Mouse (Mus musculus): Measurements from ENCODE around the gene Rab11fip3. TPM values are rescaled to one million over a fixed set of nuclear protein-coding genes. Genes with fewer than 3 reads are reported as not detected.
A peak's percentile ranks its signal among the peaks of the same experiment; 100 is the strongest.

The Rab11fip3 gene
- polyA plus RNA-seq, 1 experiment, result 5.7 TPM

DNA sequence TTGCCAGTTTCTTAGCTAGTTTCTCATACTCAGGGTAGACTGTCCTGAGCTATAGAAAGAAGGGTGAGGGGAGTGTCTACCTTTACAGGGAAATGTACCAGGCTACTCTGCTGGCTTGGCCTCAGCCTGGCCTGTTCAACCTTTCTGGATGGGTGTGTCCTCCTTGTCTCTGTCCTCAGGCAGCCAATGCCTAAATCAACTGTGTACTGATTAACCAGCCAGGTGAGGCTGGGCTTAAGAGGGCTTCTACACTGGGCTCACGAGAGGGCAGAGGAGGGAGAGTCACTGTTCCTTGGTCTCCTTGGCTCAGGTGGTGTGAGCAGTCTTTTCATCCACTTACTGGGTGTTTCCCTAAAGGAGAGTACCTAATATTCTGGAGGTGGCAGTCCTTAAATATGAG lies 101.2 kb downstream of the Rab11fip3 start:
- H3K27ac ChIP-seq (replicated peaks; ENCODE audit: low read depth, low read length), result no peak overlapping the region
- H3K4me3 ChIP-seq (ENCODE audit: insufficient read depth, low read depth, low read length), result no peak overlapping the region

DNA sequence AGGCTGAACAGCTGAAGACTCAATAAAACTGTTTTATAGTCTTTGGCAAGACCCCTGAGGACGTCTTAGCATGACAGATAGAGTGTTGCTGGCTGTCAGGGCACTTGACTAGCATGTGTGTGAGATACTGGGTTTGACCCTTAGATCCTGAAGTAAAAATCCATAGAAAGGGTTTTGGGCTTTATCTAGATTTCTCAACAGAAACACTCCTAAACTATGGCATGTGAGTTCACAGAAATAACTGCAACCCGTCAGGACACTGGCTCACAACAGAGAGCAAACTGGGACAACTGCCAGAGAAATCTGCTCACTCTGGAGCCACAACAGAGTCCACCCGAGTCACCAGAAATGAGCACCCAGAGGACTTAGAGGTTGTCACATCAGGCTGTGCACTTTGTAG lies 101.7 kb downstream of the Rab11fip3 start:
- no peak overlapping the region for H3K27ac ChIP-seq (replicated peaks; ENCODE audit: low read depth, low read length)
- no peak overlapping the region for H3K4me3 ChIP-seq (ENCODE audit: insufficient read depth, low read depth, low read length)
- H3K4me1 ChIP-seq (ENCODE audit: control insufficient read depth, insufficient read depth, insufficient read length, low read length), result no peaks in the 10 kb centered on the region; the same call in 1 of the 2 replicates

More for the DNA sequence above, 101.2 kb downstream of the Rab11fip3 start:
- no peaks in the 10 kb centered on the region; the same call in 1 of the 2 replicates for H3K4me1 ChIP-seq (ENCODE audit: control insufficient read depth, insufficient read depth, insufficient read length, low read length)

DNA sequence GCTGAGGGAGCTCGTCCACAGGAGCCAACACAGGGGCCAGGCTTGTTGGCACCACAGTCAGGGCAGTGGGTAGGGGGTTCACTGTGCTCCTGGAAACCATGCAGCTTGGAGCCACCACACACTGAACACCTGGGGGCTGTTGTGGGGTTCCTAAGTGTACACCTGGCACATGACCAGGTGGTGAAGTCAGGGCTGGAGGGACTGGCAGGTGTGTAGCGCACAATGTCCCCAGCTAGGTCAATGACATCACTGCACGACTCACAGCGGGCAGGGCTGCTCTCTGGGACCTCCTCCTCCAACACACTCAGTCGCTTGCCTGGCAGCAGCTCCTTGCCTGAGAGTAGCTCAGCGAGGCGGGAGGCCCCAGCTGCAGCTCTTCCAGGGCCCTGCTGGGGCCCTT lies 105.1 kb downstream of the Rab11fip3 start:
- Histone ChIP-seq H3K4me3 (ENCODE audit: insufficient read depth, low read depth, low read length) (no peak overlapping the region), H3K4me1 (ENCODE audit: control insufficient read depth, insufficient read depth, insufficient read length, low read length) (no peaks in the 10 kb centered on the region; the same call in 1 of the 2 replicates), H3K27ac (replicated peaks; ENCODE audit: low read depth, low read length) (no peak overlapping the region)

DNA sequence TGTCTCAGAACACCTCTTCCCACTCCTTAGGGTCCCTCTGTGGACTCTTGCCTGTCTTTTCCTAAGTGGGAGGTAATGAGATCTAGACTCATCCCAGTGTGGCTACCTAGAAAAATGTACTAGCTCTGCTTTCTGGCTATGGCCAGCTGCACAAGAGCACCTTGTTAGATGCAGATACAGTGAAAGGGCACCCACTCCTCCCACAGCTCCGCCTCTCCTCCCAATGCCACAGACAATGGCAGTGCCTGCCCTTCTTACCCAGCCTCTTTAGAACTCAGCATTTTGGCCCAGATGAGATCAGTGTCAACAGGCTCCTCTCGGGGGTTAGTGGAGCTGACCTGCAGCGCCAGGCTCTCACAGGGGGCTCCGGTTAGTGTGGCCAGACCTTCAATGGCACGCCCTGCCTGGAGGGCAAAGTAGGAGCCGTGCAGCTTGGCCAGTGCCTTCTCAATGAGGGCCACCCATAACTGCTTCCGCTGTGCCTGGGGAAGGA lies 106.9 kb downstream of the Rab11fip3 start:
- no peaks in the 10 kb centered on the region for H3K4me1 ChIP-seq (ENCODE audit: control insufficient read depth, insufficient read depth, insufficient read length, low read length)
- H3K4me3 ChIP-seq (ENCODE audit: insufficient read depth, low read depth, low read length), result no peak overlapping the region
- no peak overlapping the region for H3K27ac ChIP-seq (replicated peaks; ENCODE audit: low read depth, low read length)

DNA sequence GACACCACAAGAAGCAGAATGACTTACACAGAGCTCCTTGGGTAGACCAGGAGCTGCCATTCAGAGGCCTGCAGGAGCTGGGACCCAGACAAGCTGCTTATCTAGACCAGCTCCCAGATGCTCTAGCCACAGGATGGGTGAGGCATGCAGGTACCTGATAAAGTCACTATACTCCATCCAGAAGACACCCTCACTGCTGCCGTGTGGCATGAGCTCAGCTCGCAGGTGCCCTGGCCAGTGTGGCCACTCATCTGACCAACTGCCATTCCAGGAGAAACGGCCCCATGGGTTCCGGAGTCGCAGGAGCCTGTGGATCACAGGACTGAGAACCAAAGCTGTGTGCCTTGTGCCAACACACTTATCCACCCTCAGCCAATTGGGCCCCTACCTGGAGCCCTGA lies 107.8 kb downstream of the Rab11fip3 start:
- Histone ChIP-seq H3K4me3 (ENCODE audit: insufficient read depth, low read depth, low read length) (no peak overlapping the region), H3K27ac (replicated peaks; ENCODE audit: low read depth, low read length) (no peak overlapping the region), H3K4me1 (ENCODE audit: control insufficient read depth, insufficient read depth, insufficient read length, low read length) (no peaks in the 10 kb centered on the region)

DNA sequence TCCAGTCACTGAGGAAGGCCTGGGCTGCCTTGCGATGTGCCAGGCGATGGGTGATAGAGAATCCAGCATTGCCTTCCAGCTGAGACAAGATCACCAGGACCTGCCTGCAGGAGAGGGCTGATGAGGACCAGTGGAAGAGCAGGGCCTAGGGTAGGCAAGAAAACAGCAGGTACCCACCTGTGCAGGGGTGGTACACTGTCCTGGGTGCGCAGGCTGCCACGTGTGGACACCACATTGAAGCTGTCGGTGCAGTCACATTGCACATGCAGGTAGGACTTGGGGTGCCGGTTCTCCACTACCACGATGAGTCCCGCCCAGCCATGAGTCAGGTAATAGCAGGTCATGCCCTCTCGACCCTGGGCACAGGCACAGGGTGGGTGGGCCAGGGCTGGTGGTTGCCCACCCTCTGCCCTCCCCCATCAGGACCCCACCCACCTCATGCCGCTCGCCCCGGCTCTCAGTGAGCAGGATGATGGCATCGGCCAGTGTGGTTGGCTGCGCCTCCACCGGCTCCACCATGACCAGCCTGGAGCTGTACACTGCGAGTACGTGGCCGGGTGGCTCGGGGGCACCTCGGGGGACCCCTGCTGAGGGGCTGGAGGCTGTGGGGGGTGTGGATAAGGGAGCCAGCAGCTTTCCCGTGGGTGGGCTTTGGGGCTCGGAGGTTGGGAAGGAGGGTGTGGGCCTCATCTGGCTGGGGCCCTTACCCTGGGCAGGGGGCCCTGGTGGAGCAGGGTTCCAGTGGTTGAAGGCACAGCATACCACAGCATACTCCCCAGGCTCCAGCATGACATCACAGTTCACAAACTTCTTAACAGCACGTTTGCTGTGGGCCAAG lies 109.5 kb downstream of the Rab11fip3 start:
- Histone ChIP-seq H3K4me3 (ENCODE audit: insufficient read depth, low read depth, low read length) (no peak overlapping the region), H3K27ac (replicated peaks; ENCODE audit: low read depth, low read length) (no peak overlapping the region), H3K4me1 (ENCODE audit: control insufficient read depth, insufficient read depth, insufficient read length, low read length) (no peaks in the 10 kb centered on the region)

DNA sequence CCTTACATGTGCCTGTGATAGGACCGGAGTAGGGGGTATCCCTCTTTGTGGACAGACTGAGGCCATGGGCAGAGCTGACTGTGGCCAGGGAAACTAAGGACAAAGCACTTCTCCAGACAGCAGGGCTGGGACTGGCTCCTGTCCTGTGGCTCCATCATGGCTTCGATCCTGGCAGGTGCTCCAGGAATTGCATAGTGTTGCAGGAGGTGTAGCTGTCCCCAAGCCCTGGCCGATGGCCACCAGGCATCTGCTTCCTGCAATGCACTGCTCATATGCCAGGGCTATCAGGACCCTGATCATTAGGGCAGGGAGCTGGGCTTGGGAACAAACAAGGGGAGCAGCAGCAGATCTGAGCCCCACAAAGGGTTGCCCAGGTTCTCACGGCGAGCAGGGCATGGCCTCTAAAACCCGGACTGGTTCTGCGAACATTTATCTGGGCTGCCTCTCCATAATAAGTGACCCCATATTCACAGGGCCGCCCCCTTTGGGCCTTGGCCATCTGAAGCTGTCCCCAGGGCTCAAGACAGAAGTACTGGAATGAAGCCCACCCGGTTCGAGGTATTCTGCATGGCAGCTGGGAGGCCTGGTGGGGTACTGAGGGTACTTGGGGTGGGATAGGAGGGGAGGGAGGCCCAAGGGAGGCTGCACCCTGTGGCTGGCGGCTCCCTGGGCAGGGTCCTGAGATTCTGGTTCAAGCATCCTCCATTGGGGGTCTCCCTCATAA lies 110.4 kb downstream of the Rab11fip3 start:
- Histone ChIP-seq H3K4me3 (ENCODE audit: insufficient read depth, low read depth, low read length) (no peak overlapping the region), H3K27ac (replicated peaks; ENCODE audit: low read depth, low read length) (no peak overlapping the region), H3K4me1 (ENCODE audit: control insufficient read depth, insufficient read depth, insufficient read length, low read length) (no peaks in the 10 kb centered on the region)

DNA sequence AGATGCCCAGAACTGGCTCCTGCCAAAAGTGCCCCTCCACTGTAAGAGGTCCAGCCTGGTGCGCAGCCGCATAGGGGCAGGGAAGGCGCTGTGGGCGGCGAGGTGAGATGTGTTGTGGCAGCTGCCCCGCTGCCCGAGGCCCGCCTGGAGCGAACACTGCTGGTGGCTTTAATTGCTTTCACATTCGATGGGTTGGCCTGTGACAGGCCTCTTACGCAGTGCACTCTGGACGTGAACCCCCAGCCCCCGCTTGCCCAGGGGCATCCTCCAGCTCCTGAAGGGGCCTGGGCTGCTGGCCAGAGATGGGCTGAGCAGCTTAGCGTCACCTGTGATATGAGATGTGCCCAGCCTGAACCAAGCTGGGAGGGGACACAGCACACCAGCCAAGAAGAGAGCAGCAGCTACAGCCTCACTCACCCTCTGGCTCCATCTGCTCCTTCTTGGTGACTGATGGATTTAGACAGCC lies 111.7 kb downstream of the Rab11fip3 start:
- H3K4me1 ChIP-seq (ENCODE audit: control insufficient read depth, insufficient read depth, insufficient read length, low read length), result no peaks in the 10 kb centered on the region
- H3K27ac ChIP-seq (replicated peaks; ENCODE audit: low read depth, low read length), result no peak overlapping the region
- H3K4me3 ChIP-seq (ENCODE audit: insufficient read depth, low read depth, low read length), result no peak overlapping the region

DNA sequence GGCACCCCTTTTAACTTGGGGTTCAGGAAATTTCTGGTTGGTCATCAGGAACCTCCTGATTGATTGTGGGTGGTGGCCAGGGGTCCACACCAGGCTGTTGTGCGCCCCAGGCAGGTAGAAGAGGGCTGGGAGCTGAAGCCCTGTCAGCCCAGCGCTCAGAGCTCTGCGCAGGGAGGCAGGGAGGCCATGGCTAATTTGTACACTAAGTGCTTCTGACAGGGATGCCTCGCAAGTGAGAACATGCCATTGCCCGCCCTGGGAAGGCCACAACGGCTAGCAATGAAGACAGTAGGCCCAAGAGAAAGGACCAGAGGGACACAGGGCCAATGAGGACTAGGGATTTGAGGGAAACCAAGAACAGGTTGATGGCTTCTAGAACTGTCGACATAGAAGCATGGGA lies 112.7 kb downstream of the Rab11fip3 start:
- H3K4me3 ChIP-seq (ENCODE audit: insufficient read depth, low read depth, low read length), result no peak overlapping the region
- H3K27ac ChIP-seq (replicated peaks; ENCODE audit: low read depth, low read length), result no peak overlapping the region
- H3K4me1 ChIP-seq (ENCODE audit: control insufficient read depth, insufficient read depth, insufficient read length, low read length), result no peaks in the 10 kb centered on the region

DNA sequence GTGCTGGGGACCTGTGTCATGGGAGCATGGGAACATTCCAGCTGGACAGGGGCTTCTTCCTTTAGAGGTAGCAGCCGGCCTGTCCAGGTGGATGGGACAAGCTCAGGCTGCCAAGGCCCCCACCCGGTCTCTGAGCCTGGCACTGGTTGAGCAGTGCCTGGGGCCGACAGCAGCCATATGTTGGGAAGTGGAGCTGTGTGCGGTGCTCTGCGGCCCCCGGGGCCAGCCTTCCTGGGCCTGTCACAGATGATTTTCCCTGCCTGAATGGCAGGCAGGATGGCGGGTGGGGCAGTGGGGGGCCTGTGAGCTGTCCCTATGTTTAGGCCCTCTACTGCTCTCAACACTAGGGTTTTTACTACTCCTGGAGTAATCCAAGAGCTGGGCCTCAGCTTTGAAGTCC lies 113.2 kb downstream of the Rab11fip3 start:
- no peak overlapping the region for H3K27ac ChIP-seq (replicated peaks; ENCODE audit: low read depth, low read length)
- no peaks in the 10 kb centered on the region for H3K4me1 ChIP-seq (ENCODE audit: control insufficient read depth, insufficient read depth, insufficient read length, low read length)
- H3K4me3 ChIP-seq (ENCODE audit: insufficient read depth, low read depth, low read length), result no peak overlapping the region

DNA sequence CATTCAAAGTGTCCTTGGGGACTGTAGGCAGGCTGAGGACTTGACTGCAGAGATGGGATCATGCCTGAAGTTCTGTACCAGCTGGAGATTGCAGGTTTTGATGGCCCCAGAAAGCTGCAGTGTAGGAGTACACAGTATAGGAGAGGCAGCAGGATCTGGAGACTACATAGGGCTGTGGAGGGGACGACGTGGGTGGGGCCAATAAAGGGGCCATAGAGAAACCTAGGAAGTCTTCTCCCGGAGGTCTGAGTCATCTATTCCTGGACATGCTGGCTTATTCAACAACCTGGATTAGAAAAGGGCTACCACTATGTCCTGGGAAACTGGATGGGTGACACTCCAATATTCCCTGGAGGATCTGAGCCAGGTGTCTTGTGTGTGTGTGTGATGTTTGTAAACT lies 113.6 kb downstream of the Rab11fip3 start:
- H3K4me3 ChIP-seq (ENCODE audit: insufficient read depth, low read depth, low read length), result no peak overlapping the region
- H3K27ac ChIP-seq (replicated peaks; ENCODE audit: low read depth, low read length), result no peak overlapping the region

DNA sequence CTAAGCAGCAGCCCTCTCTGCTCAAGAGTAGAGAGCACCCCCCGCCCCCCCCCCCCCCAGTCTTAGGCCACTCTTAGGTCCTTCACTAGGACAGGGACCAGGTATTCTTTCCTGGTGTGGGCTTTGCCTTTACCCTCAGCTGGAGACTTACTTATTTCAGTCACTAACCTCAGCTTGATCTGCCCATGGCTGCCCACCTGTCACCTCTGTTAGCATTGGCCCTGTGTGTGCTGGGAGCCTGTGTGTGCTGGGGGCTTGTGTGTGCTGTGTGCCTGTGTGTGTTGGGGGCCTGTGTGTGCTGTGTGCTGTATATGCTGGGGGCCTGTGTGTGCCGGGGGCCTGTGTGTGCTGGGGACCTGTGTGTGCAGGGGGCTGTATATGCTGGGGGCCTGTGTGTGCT lies 114.7 kb downstream of the Rab11fip3 start:
- H3K27ac ChIP-seq (replicated peaks; ENCODE audit: low read depth, low read length), result no peak overlapping the region
- H3K4me3 ChIP-seq (ENCODE audit: insufficient read depth, low read depth, low read length), result no peak overlapping the region
- H3K4me1 ChIP-seq (ENCODE audit: control insufficient read depth, insufficient read depth, insufficient read length, low read length), result no peaks in the 10 kb centered on the region

More for the DNA sequence above, 113.6 kb downstream of the Rab11fip3 start:
- no peaks in the 10 kb centered on the region for H3K4me1 ChIP-seq (ENCODE audit: control insufficient read depth, insufficient read depth, insufficient read length, low read length)

DNA sequence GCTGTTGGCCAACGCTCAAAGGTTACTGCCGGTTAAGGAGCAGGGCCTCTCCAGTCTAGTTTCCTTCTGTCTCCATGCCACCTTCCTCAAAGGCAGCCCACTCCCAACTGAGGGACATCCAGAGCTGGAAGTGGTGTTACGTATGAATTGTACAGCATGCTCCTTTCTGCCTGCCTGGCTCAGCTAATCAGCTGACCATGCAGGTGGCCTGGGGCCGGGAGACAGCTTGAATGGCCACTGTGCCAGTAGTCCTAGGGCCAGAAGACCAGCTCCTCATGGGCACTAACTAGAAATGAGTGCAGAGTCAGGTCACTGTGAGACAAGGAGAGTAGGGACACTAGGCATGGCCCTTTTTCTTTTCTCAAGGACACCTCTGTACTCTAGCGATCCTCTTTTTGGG lies 116.2 kb downstream of the Rab11fip3 start:
- H3K4me1 ChIP-seq (ENCODE audit: control insufficient read depth, insufficient read depth, insufficient read length, low read length), result no peaks in the 10 kb centered on the region
- H3K27ac ChIP-seq (replicated peaks; ENCODE audit: low read depth, low read length), result no peak overlapping the region
- no peak overlapping the region for H3K4me3 ChIP-seq (ENCODE audit: insufficient read depth, low read depth, low read length)

DNA sequence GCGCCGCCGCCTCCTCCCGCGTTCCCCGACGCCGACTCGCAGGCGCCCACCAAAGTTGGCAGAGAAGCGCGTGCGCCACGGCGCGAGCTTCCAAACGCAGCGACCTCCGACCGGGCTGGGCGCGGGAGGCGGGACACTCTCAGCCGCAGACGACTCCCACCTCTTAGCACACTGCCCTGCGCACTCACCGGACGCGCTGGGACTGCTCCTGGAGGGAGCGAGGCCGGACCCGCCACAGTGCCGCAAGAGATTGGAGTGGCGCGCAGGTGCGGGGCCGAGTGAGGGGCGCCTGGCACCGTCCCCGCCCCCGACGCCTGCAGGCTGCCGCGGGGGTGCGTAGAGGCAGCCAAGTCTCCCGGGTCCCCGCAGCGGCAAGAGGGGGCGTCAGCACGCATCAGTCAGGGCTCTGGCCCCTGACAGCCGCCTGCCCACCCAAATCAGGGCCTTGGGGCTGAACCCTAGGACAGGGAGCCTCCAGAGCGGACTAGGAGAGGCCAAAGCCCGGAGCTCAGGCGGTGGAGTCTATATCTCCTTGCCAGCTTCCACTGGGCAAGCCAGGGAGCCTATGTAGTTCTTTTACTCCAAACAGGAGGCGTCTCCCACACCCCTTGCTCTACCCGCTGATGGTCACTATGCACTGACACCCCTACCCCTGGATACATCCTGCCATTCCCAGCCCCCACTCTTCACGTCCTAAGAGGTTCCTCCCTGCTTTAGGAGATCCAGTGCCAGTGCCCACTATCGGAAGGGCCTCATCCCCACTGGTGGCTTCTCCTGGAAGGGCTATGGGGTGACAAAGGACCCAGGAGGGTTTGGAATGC lies 117.3 kb downstream of the Rab11fip3 start, which contains the start of gene A930017K11Rik:
TSS of gene A930017K11Rik (minus strand) at position 763 of the 821 bp plus-strand sequence.
- Histone ChIP-seq H3K27ac (replicated peaks; ENCODE audit: low read depth, low read length) (no peak within 1 kb of the TSS), H3K4me1 (ENCODE audit: control insufficient read depth, insufficient read depth, insufficient read length, low read length) (no peaks in the 10 kb centered on the region), H3K4me3 (ENCODE audit: insufficient read depth, low read depth, low read length) (peak within 1 kb of the TSS; percentile 31)
